Mouse (Mus musculus): Measurements from ENCODE around the gene Grap. TPM values are rescaled to one million over a fixed set of nuclear protein-coding genes. Genes with fewer than 3 reads are reported as not detected.
"Not testable (repeated sequence)": the region's sequence is repeated elsewhere in the genome, so short reads cannot be mapped to it uniquely, and the experiment has no call there.

Gene Grap
- total RNA-seq, 2 experiments from 2014 or later: 6.9 to 7.3 TPM

DNA sequence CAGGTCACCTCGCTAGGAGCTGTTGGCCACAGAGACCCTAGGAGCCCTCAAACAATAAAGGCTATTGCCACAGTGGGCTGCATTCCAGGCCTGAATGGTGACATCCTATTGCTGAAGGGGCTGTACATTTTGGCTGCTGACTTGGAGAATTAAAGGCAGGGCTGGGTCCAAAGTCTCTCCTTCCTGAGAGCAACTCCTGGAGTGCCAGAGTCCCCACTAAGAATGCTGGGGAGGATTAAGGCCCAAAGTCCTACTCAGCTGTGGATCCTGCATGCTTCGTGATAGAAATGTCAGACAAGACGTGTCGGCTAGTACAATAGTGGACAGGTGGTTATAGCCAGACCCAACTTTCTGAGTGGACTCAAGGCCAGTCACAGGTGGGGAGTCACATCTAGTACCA, 16.8 kb upstream of the Grap start:
- DNase-seq (ENCODE audit: extremely low spot score in 1 of 2, low spot score in 2 of 2); intact Hi-C loops (cut with DNase I): not testable (repeated sequence)

DNA sequence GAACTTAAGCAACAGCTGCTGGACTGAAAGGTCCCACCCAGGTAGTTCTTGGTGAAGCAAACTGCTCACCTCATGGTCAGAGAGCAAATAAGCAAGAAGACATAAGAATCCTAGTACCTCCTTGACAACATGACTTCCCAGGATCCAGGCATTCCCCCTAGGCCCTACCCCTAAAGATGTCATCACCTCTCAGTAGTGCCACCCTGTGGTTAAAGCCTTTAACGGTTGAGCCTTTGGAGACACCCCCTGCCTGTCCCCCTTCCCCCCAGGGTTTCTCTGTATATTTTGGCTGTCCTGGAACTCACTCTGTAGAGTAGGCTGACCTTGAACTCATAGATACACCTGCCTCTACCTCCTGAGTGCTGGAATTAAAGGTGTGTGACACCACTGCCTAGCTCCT, 15.7 kb upstream of the Grap start:
- intact Hi-C loops (cut with DNase I): no loop called here
- DNase-seq (ENCODE audit: extremely low spot score in 1 of 2, low spot score in 2 of 2): no peak

DNA sequence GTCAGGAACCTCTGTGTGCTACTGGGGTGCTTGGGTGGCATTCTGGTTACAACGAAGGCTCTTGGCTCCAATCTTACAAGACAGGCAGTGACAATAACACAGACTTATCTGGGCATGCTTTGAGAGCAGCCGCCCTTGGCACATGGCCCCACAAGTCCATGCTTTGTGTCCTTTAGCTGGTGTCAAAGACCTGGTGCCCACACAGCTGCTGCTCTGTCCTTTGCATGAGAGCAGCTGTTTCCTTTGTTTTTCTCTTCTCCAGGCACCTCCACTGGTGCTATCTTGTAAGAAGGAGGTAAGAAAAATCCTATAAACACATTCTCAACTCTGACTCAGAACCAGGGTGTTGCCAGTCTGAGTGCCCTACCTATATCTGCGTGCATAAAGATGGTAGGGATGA, 15.2 kb upstream of the Grap start:
- DNase-seq (ENCODE audit: extremely low spot score in 1 of 2, low spot score in 2 of 2): no peak
- intact Hi-C loops (cut with DNase I): no loop called here

DNA sequence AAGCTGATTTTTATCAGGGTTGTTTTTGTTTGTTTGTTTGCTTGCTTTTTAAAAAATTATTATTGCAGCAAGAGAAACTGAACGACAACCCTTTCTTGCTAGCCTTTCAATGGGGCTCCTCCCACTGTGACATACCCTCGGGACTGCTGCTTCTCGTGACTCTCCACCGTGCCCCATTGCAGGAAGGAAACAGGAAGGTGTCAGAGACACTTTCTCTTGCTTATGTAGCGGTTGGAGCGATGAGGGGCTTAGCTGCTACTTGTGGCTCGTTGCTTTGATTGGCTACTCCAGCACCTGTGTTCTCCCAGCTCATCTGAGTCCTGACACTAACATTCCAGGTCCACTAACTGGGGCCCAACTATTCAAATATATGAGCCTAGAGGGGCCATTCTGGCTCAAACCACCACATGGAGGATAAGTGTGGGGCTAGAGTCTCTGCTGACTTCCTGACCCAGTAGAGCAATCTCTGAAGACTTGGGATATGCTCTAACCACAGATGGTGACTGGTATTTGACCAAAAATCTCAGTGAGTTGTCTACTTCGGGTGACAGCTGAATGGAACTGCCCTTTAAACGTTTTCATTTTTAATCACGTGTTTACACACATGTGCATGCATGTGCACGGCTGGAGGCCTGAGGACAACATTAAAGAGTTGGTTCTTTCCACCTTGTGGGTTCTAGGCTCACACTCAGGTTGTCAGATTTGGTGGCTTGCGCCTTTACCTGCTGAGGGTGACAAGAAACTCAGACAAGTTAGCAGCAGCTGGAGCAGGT, 14.1 kb upstream of the Grap start:
- DNase-seq (ENCODE audit: extremely low spot score in 1 of 2, low spot score in 2 of 2): no peak
- intact Hi-C loops (cut with DNase I): no loop called here

DNA sequence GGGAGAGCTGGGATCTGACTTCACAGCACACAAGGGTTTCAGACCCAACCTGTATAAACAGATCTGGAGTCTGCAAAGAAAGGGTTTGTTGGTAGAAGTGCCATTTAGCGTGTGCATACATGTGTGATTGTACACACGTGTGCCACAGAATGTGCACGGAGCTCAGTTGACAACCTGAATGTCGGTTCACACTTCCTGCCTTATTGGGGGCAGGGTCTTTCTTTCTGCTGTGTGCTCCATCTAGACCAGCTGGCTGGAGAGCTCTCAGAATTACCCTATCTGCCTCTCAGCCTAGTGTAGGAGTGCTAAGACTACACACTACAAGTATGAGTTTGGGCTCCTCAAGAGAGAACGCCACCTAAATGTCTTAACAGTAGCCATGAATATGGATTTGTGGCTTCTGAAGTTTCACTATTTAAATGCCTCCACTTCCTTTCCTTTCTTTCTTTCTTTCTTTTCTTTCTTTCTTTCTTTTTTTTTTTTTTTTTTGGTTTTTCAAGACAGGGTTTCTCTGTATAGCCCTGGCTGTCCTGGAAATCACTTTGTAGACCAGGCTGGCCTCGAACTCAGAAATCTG, 13.4 kb upstream of the Grap start:
- no peak for DNase-seq (ENCODE audit: extremely low spot score in 1 of 2, low spot score in 2 of 2)
- intact Hi-C loops (cut with DNase I): no loop called here

DNA sequence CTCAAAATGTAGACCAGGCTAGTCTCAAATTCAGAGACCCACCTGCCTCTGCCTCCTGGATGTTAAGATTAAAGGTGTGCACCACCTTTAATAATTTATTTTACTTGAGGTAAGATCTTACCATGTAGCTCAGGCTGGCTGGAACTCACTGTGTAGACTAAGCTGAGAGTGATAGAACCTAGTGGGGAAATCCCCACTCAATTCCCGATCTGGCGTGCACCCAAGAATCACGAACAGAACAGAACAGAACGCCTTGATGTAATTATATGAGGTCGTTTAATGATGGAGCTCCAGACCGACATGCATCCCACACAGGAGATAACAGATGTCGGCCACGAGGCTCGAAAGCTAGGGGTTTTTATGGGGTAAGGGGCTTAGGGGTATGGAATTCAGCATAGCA, 12.5 kb upstream of the Grap start:
- intact Hi-C loops (cut with DNase I); DNase-seq (ENCODE audit: extremely low spot score in 1 of 2, low spot score in 2 of 2): not testable (repeated sequence)

DNA sequence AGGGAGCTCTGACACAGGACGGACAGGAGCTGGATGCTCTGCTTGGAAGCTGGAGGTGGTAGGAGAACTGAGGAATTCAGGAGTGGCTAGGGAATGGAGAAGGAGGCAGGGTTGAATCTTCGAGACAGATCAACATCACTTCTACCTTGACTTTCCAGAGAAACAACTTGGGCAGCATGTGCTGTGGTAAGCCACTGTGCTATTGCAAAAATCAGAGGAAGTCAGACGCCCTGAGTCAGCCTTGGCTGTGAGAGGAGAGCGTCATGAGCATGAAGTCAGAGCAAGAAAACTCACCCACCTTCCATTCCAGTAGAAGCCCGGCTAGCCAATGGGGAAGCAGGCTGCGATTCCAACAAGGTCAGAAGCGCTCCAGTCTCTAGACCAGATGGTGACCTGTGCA, 11.0 kb upstream of the Grap start:
- intact Hi-C loops (cut with DNase I): no loop called here
- DNase-seq (ENCODE audit: extremely low spot score in 1 of 2, low spot score in 2 of 2): no peak

DNA sequence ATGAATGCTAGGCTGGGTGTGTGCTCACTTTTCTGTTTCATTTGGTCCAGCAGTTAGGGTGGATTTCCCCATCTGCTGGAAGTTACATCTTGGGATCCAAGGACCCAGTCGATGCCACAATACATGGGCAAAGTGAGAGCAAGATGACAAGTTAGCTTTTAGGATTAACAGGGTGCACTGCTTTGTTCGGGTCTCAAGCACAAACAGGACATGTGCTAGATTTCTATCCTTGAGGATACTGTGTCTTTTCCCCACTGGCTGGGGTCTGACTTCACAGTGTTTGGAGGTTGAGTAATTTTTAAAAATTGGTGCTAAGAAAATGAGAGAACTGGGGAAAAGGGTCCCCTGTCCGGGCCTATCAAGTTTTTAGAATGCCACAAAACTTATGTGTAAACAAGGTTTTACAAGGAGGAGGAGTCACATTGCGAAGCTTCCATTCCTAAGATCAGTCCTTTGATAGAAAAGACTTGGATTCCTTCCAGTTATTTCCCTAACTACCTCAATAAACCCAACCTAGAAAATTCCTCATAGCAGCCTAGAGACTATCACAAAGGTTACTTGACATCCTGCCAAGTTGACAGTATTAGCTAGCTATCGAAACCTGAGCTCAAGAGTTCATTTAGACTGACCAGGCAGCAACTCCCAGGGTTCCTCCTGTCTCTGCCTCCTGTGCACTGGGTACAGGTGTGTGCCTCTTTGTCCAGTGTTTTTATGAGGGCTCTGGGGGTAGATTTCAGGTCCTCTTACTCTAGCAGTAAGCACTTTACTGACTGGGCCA, 9.7 kb upstream of the Grap start:
- intact Hi-C loops (cut with DNase I): no loop called here
- DNase-seq (ENCODE audit: extremely low spot score in 1 of 2, low spot score in 2 of 2): no peak

DNA sequence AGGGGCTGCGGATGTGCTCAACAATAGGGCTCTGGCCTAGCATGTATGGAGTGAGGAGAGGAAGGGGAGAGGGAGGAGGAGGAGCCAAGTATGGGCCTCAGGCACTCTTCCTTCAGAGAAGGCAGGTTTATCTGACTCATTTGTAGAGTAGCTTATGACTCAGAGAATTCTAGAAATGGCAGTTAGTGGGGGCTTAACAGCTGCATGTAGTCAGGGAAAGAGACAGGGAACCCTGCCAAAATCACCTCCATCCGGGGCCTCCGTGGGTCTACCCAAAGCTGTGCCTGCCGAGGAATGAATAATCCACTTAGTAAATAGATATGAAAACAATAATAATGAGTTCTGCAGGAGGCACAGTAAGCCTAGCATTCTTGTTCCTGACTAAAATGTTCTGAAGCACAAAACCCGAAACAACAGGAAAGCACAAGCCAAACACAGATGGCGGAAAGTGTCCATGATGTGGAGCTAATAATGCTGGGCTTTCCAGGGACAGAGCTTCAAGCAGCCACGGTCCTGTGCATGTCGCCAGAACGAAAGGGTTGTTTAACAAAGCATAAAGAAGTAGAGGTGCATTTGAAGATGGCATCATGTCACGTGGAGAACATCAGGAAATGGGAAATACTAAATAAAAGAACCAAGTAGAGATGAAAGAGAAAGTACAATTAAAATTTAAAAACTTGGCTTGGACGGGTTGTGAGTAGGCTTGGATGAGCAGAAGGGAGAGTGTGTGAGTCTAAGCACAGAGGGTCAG, 8.3 kb upstream of the Grap start:
- intact Hi-C loops (cut with DNase I): no loop called here

DNA sequence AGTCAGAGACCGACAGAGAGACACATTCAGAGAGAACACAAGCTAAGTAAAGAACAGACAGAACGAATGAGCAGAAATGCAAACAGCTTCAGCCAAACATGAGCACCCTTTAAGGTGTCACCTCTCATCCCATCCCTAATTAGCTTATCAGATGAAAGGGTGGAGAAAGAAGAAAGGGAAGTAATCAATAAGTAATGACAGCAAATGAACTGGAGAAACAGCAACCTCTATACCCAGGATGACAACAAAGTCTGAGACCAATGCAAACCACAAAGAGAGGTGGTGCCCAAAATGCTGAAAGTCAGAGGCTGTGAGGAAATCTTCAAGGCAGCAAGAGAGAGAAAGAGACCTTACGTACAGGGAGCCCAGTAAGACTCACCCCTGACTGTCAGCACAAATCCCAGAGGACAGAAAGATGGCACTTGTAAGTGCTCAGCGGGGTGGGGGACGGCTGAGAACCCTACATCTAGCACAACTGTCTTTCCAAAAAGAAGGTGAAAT, 7.7 kb upstream of the Grap start:
- intact Hi-C loops (cut with DNase I): no loop called here
- no peak for DNase-seq (ENCODE audit: extremely low spot score in 1 of 2, low spot score in 2 of 2)

More for the DNA sequence above, 8.3 kb upstream of the Grap start:
- no peak for DNase-seq (ENCODE audit: extremely low spot score in 1 of 2, low spot score in 2 of 2)

DNA sequence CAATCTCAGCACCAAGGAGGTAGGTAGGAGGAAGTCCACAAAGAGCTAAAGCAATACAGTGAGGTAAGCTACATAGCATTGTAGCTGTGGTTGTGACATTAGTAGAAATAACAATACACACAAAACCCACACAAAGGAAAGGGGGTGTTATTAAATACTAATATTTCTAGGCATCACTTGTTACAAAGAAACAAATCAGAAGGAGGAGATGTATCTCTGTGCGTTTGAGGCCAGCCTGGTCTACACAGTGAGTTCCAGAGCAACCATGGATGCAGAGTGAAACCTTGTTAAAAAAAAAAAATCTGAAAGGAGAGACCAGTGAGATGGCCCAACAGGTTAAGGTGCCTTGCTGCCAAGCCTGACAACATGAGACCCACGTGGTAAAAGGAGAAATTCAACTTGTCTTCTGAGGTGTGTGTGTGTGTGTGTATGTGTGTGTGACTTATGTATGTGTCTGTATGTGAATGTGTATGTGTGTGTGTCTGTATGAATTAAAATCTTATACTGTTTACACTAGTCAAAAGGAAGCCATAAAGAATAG, 6.5 kb upstream of the Grap start:
- intact Hi-C loops (cut with DNase I): no loop called here
- DNase-seq (ENCODE audit: extremely low spot score in 1 of 2, low spot score in 2 of 2): no peak

DNA sequence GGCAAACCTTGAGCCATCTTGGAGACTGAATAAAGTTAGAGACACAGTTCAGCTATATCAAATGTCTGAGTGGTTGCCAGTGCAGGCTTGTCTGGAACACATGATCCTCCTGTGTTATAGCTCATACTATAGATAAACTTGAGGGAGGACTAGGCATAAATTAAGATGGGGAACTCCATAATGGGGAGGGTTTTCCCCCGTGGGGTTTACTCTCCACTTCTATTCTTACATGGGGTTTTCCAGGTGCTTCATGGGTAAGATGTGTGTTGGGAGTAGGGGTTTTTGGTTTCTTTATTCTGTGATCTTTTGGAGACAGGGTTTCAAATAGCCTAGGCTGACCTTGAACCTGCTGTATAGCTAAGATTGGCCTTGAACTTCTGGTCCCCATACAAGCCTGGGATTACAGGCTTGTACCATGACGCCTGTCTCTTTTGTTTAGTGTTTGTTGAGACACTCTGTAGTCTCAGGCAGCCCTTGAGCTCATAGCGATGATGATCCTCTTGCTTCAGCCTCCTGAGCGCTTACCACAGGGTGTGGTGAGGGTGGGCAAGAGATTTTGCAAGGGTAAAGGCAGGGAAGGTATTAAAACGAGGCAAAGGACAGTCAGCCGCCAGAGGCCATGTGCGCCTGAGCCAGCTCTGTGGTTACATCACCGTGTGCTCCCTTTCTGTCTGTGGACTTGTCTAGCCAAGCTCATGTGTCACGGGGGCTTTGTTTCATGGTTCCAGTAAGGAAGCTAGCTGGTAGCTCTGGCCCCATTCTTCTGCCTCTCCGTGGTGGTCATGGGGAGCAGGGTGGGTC, 5.8 kb upstream of the Grap start:
- intact Hi-C loops (cut with DNase I): no loop called here
- DNase-seq (ENCODE audit: extremely low spot score in 1 of 2, low spot score in 2 of 2): no peak

DNA sequence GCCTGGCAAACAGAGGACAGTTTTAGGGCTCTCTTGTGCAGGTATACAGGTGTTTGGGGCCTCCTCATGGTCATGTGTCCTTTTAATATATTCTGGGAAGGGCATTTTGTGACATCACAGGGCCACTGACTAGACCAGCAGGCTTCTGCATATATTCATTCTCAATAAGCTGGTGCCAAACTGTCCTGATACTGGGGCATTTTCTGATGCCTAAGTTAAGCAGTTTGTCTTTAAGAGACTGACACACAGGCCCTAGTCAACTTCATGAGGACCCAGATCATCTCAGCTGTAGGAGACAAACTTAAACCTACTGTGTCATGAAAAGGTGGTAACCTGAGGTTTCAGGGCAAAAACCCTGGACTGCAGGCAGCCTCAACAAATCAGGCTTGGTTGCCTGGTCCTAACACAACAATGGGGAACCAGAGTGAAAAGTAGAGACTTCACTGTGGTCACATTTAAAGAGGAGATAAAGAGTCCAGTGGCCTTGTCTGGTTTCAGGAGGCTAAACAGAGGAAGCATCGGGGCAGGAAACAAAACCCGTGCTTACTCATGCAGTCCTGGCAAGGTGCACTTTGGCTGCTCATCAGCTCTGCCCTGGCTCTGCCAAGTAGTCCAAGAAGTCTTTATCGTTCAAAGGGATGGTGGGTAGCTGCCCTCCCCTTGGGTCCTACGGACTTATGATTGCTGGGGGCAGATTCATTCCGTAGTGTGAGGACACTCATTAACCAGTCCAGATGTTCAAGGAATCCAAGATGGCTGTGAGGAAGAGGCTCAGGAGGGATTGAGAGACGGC, 4.9 kb upstream of the Grap start:
- DNase-seq (ENCODE audit: extremely low spot score in 1 of 2, low spot score in 2 of 2): no peak
- intact Hi-C loops (cut with DNase I): no loop called here

DNA sequence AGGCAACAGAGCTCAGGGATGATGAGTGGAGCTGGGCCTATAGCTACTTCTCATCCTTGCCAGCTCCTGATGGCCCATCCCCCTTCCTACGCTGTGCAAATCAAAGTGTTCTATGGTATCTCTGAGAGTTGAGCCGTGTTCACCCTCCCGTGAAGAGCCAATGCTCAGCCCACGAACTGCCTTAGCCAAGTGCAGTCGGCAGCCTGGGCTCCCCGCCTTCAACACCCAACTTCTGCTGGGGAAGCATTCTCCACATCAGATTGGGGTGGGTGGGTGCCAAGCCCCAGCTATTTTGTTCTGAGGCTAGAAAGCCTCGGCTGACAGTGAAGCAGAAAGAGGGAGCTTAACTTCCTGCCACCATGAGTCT, 4.3 kb upstream of the Grap start:
- DNase-seq (ENCODE audit: extremely low spot score in 1 of 2, low spot score in 2 of 2): no peak

DNA sequence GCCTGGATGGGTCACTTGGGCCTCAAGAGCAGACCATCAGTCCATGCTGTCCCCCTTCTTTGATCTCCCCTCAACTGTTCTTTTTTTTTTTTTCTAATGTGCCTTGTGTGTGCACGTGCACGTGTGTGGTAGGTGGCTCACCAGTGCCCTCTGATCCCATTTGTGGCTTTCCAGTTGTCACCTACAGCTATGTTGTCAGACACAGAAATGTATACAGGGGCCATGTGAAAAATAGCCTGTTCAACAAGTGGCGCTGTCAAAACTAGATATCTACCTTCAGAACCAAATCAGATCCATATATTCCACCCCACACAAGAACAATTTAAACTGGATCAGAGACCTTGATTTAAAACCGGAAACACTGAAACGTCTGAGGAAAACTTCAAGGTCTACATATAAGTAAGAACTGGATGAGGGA, 3.9 kb upstream of the Grap start:
- DNase-seq (ENCODE audit: extremely low spot score in 1 of 2, low spot score in 2 of 2): no peak
- intact Hi-C loops (cut with DNase I): no loop called here

More for the DNA sequence above, 4.3 kb upstream of the Grap start:
- intact Hi-C loops (cut with DNase I): no loop called here

DNA sequence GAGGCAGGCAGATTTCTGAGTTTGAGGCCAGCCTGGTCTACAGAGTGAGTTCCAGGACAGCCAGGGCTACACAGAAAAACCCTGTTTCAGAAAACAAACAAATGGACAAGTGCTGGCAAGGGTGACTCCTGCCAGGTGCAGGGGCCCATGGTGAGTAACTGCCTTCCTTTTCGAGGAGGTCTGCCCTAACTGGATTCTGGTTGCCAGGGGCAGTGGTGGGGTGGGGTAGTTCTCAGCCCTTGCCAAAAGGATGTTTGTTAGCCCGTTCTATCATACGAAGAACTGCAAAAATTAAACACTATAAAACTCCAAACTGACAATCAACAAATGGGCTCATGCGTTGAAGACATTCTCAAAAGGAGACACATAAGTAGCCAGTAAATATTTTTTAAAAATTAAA, 3.4 kb upstream of the Grap start:
- intact Hi-C loops (cut with DNase I): no loop called here
- DNase-seq (ENCODE audit: extremely low spot score in 1 of 2, low spot score in 2 of 2): no peak

DNA sequence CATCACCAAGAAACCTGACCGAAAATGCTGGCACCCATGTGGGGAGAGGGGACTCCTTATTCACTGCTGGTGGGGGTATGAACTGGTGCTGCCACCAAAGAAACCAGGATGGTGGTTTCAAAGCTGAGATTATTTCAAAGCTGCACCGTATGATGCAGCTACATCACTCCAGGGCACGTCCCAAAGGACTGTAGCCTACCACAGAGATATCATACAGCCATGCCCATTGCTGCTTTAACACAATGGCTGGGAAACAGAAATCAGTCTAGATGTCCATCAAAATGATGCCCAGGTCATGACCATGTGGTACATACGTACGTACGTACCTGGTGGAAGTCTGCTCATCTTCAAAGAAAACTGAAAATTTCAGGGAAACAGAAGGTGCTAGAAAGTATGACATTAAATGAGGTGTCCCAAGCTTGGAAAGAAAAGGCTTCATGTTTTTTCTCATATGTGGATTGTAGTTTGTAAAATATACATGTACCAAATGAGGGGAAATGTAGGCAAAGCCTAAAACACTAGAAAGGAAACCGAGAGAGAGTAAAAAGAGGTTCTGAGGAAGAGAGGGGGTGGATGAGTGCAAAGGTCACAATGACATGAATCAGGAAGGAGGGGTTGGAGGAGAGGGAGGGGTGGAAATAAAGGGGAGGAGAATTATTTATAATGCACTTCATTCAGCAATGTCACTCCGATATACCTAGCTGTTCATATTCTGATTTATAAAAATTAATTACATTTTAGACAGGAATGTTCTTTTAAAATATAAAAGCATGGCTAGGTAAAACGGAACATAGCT, 2.4 kb upstream of the Grap start:
- intact Hi-C loops (cut with DNase I): no loop called here
- no peak for DNase-seq (ENCODE audit: extremely low spot score in 1 of 2, low spot score in 2 of 2)
